In genomic region chr16:34763959-34764591, GRCm38 (mm10) we compare ENCODE assay signal across 16 mouse cellular contexts.
"Had no signal": no experiment of that assay in that cellular context is flagged by ENCODE, and none has a peak within 500 bp of the region (broad histone marks: within the 10 kb centered on the region; RNA-seq: fewer than 3 reads in every experiment).

No protein-coding gene starts in this region.

- H3K27ac ChIP-seq: limb, embryonic 15.5 days; liver, embryonic 12.5 days; liver, embryonic 14.5 days; midbrain, embryonic 10.5 days; neural tube, embryonic 12.5 days; stomach, embryonic 15.5 days; stomach, postnatal 0 days had no signal

- H3K36me3 ChIP-seq: limb, embryonic 15.5 days; liver, embryonic 12.5 days; neural tube, embryonic 12.5 days; stomach, embryonic 15.5 days had no signal

- H3K4me3 ChIP-seq: limb, embryonic 15.5 days; liver, embryonic 12.5 days; midbrain, embryonic 10.5 days; myocyte; neural tube, embryonic 12.5 days; stomach, embryonic 15.5 days had no signal

- H3K9me3 ChIP-seq: limb, embryonic 15.5 days; liver, embryonic 12.5 days; neural tube, embryonic 12.5 days; stomach, embryonic 15.5 days had no signal

- DNase-seq: lung, postnatal 10 days; lung, postnatal 36 days; midbrain, embryonic 14.5 days; right cerebral cortex, postnatal 14 days; thymus, adult 2 months; thymus, postnatal 25 days; thymus, postnatal 4 days had no signal

- H3K27me3 ChIP-seq: limb, embryonic 15.5 days; liver, embryonic 12.5 days; neural tube, embryonic 12.5 days; stomach, embryonic 15.5 days had no signal

- ATAC-seq: liver, embryonic 12.5 days; midbrain, embryonic 16.5 days had no signal

- H3K9ac ChIP-seq: limb, embryonic 15.5 days; liver, embryonic 12.5 days; liver, embryonic 14.5 days; neural tube, embryonic 12.5 days; stomach, embryonic 15.5 days had no signal

- H3K4me1 ChIP-seq: limb, embryonic 15.5 days; liver, embryonic 12.5 days; neural tube, embryonic 12.5 days; stomach, embryonic 15.5 days had no signal

- H3K4me2 ChIP-seq: limb, embryonic 15.5 days; liver, embryonic 12.5 days; neural tube, embryonic 12.5 days; stomach, embryonic 15.5 days had no signal
